Mouse (Mus musculus) midbrain, embryonic 14.5 days (tissue): ENCODE results near the gene Nup210. TPM values are rescaled to one million over a fixed set of nuclear protein-coding genes. Genes with fewer than 3 reads are reported as not detected.

ENCODE experiments used
- ATAC-seq: fragments of 200-750 bp; cut with Nextera tagmentation; 2 replicates; pipeline ENCODE4 v1.8.0; 2017; ENCODE audit warnings: moderate number of reproducible peaks, moderate library complexity; ENCODE audit not compliant: low FRiP score, low TSS enrichment
- DNase-seq: peaks from one replicate; pipeline ENCODE4 v3.0.0-alpha.2; 2015
- H3K27ac ChIP-seq: fragments of 300-500 bp; sonication (generic); replicated peaks from 2 replicates; pipeline ENCODE4 v1.5.1; 2014; ENCODE audit warnings: mild to moderate bottlenecking, low read depth, low read length, moderate library complexity
- H3K27me3 ChIP-seq: fragments of 300-500 bp; sonication (generic); 2 replicates; pipeline ENCODE4 v1.6.1; 2014; ENCODE audit warnings: low read length, control low read depth, mixed read lengths; ENCODE audit not compliant: control insufficient read depth, insufficient read depth
- H3K36me3 ChIP-seq: fragments of 300-500 bp; sonication (generic); 2 replicates; pipeline ENCODE4 v1.6.1; 2014; ENCODE audit warnings: low read length, control low read depth; ENCODE audit not compliant: control insufficient read depth, insufficient read depth
- H3K4me1 ChIP-seq: fragments of 300-500 bp; sonication (generic); 2 replicates; pipeline ENCODE4 v1.6.1; 2014; ENCODE audit warnings: mild to moderate bottlenecking, antibody characterized with exemption, low read length, control low read depth; ENCODE audit not compliant: control insufficient read depth, insufficient read depth
- H3K4me2 ChIP-seq: fragments of 300-500 bp; sonication (generic); 2 replicates; pipeline ENCODE4 v1.6.1; 2014; ENCODE audit warnings: mild to moderate bottlenecking, low read length, moderate library complexity
- H3K4me3 ChIP-seq: fragments of 300-500 bp; sonication (generic); replicated peaks from 2 replicates; pipeline ENCODE4 v1.5.1; 2014; ENCODE audit warnings: low read depth, low read length
- H3K9ac ChIP-seq: fragments of 300-500 bp; sonication (generic); replicated peaks from 2 replicates; pipeline ENCODE4 v1.6.1; 2014; ENCODE audit warnings: mild to moderate bottlenecking, low read length, moderate library complexity
- H3K9me3 ChIP-seq: fragments of 300-500 bp; sonication (generic); 2 replicates; pipeline ENCODE4 v1.6.1; 2016; ENCODE audit warnings: low read length, control low read depth, mixed read lengths; ENCODE audit not compliant: control insufficient read depth
- WGBS: fragments of 180-500 bp; shearing (Covaris S2); extraction: QIAGEN DNeasy Blood & Tissue Kit; methylation state at CpG from one replicate; pipeline ENCODE4 v1.1.7; 2014; 5-methylcytosine and 5-hydroxymethylcytosine counted together
- polyA plus RNA-seq: library from polyadenylated mRNA; unstranded; fragments of >200 nt; fragmentation: Nextera tagmentation; extraction: Ambion mirVana; gene quantifications from 2 replicates; pipeline ENCODE4 v1.2.1, GENCODE M21; 2014

The Nup210 gene
- polyA plus RNA-seq, 1 experiment from 2014 or later, result 28.0 TPM

GRCm38 (mm10) chr6:90969341-90969871, 147.2 kb downstream of the Nup210 start:
- DNase-seq (no peak), ATAC-seq (no peak)
- Histone ChIP-seq H3K4me2 (no peak overlapping the region), H3K9ac (no peak overlapping the region; the same call in 1 of the 2 replicates), H3K4me3 (no peak overlapping the region), H3K27me3 (no peaks in the 10 kb centered on the region), H3K36me3 (no peaks in the 10 kb centered on the region), H3K9me3 (no peaks in the 10 kb centered on the region), H3K27ac (no peak overlapping the region), H3K4me1 (no peaks in the 10 kb centered on the region)
- 54% methylated on average over 2 of the region's 2 CpGs for WGBS

Other genes starting within 250 kb of the Nup210 start
- 29.5 and 35.7 TPM in 2 replicates for gene Iqsec1, start 128.1 kb downstream of the Nup210 start, polyA plus RNA-seq
- 42.1 and 50.3 TPM in 2 replicates for gene Hdac11, start 39.8 kb upstream of the Nup210 start, polyA plus RNA-seq
- gene Fbln2, start 95.6 kb upstream of the Nup210 start, polyA plus RNA-seq, result 4.8 and 12.0 TPM in 2 replicates